Mouse (Mus musculus) left cerebral cortex, postnatal 36 days (tissue): ENCODE measurements around the gene Cyp2c23. TPM values are rescaled to one million over a fixed set of nuclear protein-coding genes. Genes with fewer than 3 reads are reported as not detected.

ENCODE experiments used
- DNase-seq, 2 experiments: peaks; one replicate each; pipeline ENCODE4 v3.0.0; 2021 to 2022; ENCODE audit warnings: low spot score in 2 of 2, mixed read lengths in 1 of 2
- intact Hi-C: fragments of 180-260 bp; cut with DNase I; formaldehyde crosslinking; loops from one replicate; pipeline ENCODE4 v1.15.1; 2025
- total RNA-seq, 2 experiments: library from RNA; stranded (reverse); gene quantifications; 2 replicates each; pipeline ENCODE4 v1.2.3; 2021

The Cyp2c23 gene
- total RNA-seq, 2 experiments from 2014 or later, result 0.20 to 0.27 TPM

GRCm38 (mm10) chr19:44026956-44027530, 2.0 kb downstream of the Cyp2c23 start:
- DNase-seq, result no peak
- intact Hi-C loops, result no loop called here

GRCm38 (mm10) chr19:44024921-44025585, 4.0 kb downstream of the Cyp2c23 start:
- intact Hi-C loops, result no loop called here
- no peak for DNase-seq

- intact Hi-C loops, result no loop called here
- no peak for DNase-seq
Observed at GRCm38 (mm10) chr19:44023066-44023465, 5.9 kb downstream of the Cyp2c23 start.

GRCm38 (mm10) chr19:44021502-44021901, 7.5 kb downstream of the Cyp2c23 start:
- DNase-seq, result no peak
- intact Hi-C loops, result no loop called here

- DNase-seq, result no peak
- intact Hi-C loops, result no loop called here
Observed at GRCm38 (mm10) chr19:44019739-44020138, 9.3 kb downstream of the Cyp2c23 start.

GRCm38 (mm10) chr19:44013862-44014261, 15.1 kb downstream of the Cyp2c23 start:
- DNase-seq, result no peak
- intact Hi-C loops, result no loop called here

- intact Hi-C loops, result loop anchor here (5.0 kb wide), 1 partner anchor 36 kb away; no protein-coding TSS in a partner anchor
- no peak for DNase-seq
Observed at GRCm38 (mm10) chr19:44008784-44009183, 20.2 kb downstream of the Cyp2c23 start.

- intact Hi-C loops, result loop anchor here (5.0 kb wide), 1 partner anchor 35 kb away; no protein-coding TSS in a partner anchor
- peak; percentile 22 to 31 for DNase-seq
Observed at GRCm38 (mm10) chr19:44007186-44007585, 21.8 kb downstream of the Cyp2c23 start.

- no peak for DNase-seq
- intact Hi-C loops, result loop anchor here (5.0 kb wide), 1 partner anchor 33 kb away; no protein-coding TSS in a partner anchor
Observed at GRCm38 (mm10) chr19:44005025-44005424, 24.0 kb downstream of the Cyp2c23 start.

- DNase-seq, result no peak
- intact Hi-C loops, result no loop called here
Observed at GRCm38 (mm10) chr19:44004261-44004660, 24.7 kb downstream of the Cyp2c23 start.

GRCm38 (mm10) chr19:44000720-44001119, 28.3 kb downstream of the Cyp2c23 start:
- no peak for DNase-seq

GRCm38 (mm10) chr19:44000061-44000460, 28.9 kb downstream of the Cyp2c23 start:
- intact Hi-C loops, result no loop called here
- DNase-seq, result no peak

More at GRCm38 (mm10) chr19:44000720-44001119, 28.3 kb downstream of the Cyp2c23 start:
- intact Hi-C loops, result no loop called here

GRCm38 (mm10) chr19:43998802-43999527, 30.0 kb downstream of the Cyp2c23 start:
- intact Hi-C loops, result no loop called here
- no peak for DNase-seq

- intact Hi-C loops, result no loop called here
- DNase-seq, result peak; percentile 56 to 65
Observed at GRCm38 (mm10) chr19:43998101-43998500, 30.9 kb downstream of the Cyp2c23 start.

GRCm38 (mm10) chr19:43995427-43995826, 33.6 kb downstream of the Cyp2c23 start:
- no peak for DNase-seq
- intact Hi-C loops, result no loop called here

GRCm38 (mm10) chr19:43992464-43992863, 36.5 kb downstream of the Cyp2c23 start:
- DNase-seq, result no peak
- intact Hi-C loops, result no loop called here

GRCm38 (mm10) chr19:43990362-43990761, 38.6 kb downstream of the Cyp2c23 start:
- intact Hi-C loops, result no loop called here
- DNase-seq, result no peak

GRCm38 (mm10) chr19:43986069-43986794, 42.8 kb downstream of the Cyp2c23 start, which contains the start of gene Cpn1:
Gene Cpn1 (minus strand): TSS chr19:43986556.
- no peak for DNase-seq
- intact Hi-C loops, result no loop called here

- no peak for DNase-seq
- intact Hi-C loops, result no loop called here
Observed at GRCm38 (mm10) chr19:43981992-43982391, 47.0 kb downstream of the Cyp2c23 start.

GRCm38 (mm10) chr19:43980711-43981110, 48.3 kb downstream of the Cyp2c23 start:
- DNase-seq, result no peak
- intact Hi-C loops, result no loop called here
